Mouse (Mus musculus) midbrain, postnatal 0 days (tissue): Measurements from ENCODE around the gene Smap1. TPM values are rescaled to one million over a fixed set of nuclear protein-coding genes. Genes with fewer than 3 reads are reported as not detected.
A peak's percentile ranks its signal among the peaks of the same experiment; 100 is the strongest.

Experiments used
- ATAC-seq: fragments of 200-750 bp; cut with Nextera tagmentation; 2 replicates; pipeline ENCODE4 v1.8.0; 2017; ENCODE audit warnings: moderate number of reproducible peaks, mild to moderate bottlenecking, moderate TSS enrichment, moderate library complexity; ENCODE audit not compliant: low FRiP score
- DNase-seq: peaks from one replicate; pipeline ENCODE4 v3.0.0-alpha.2; 2015; ENCODE audit warnings: low spot score
- H3K27ac ChIP-seq: fragments of 300-500 bp; sonication (generic); 2 replicates; pipeline ENCODE4 v1.5.1; 2014; ENCODE audit warnings: low read depth, mild to moderate bottlenecking, low read length, mixed read lengths
- H3K27me3 ChIP-seq: fragments of 300-500 bp; sonication (generic); 2 replicates; pipeline ENCODE4 v1.6.1; 2014; ENCODE audit warnings: low read length, control low read depth, mixed read lengths; ENCODE audit not compliant: insufficient read depth
- H3K36me3 ChIP-seq: fragments of 300-500 bp; sonication (generic); 2 replicates; pipeline ENCODE4 v1.6.1; 2014; ENCODE audit warnings: low read length, control low read depth, mixed read lengths; ENCODE audit not compliant: insufficient read depth
- H3K4me1 ChIP-seq: fragments of 300-500 bp; sonication (generic); 2 replicates; pipeline ENCODE4 v1.6.1; 2014; ENCODE audit warnings: mild to moderate bottlenecking, control low read depth, antibody characterized with exemption, low read length, mixed read lengths; ENCODE audit not compliant: insufficient read depth
- H3K4me2 ChIP-seq: fragments of 300-500 bp; sonication (generic); 2 replicates; pipeline ENCODE4 v1.6.1; 2014; ENCODE audit warnings: low read depth, mild to moderate bottlenecking, low read length, mixed read lengths; ENCODE audit not compliant: poor library complexity, severe bottlenecking
- H3K4me3 ChIP-seq: fragments of 300-500 bp; sonication (generic); 2 replicates; pipeline ENCODE4 v1.5.1; 2014; ENCODE audit warnings: low read depth, mild to moderate bottlenecking, low read length, moderate library complexity
- H3K9ac ChIP-seq: fragments of 300-500 bp; sonication (generic); replicated peaks from 2 replicates; pipeline ENCODE4 v1.6.1; 2014; ENCODE audit warnings: mild to moderate bottlenecking, low read length, moderate library complexity, mixed read lengths; ENCODE audit not compliant: poor library complexity, severe bottlenecking
- H3K9me3 ChIP-seq: fragments of 300-500 bp; sonication (generic); 2 replicates; pipeline ENCODE4 v1.6.1; 2016; ENCODE audit warnings: low read length, control low read depth
- CTCF ChIP-seq: IDR thresholded peaks from 2 replicates; pipeline ENCODE4 v1.5.1; 2016; ENCODE audit warnings: antibody characterized with exemption, mild to moderate bottlenecking
- WGBS: fragments of 180-500 bp; shearing (Covaris S2); extraction: QIAGEN DNeasy Blood & Tissue Kit; methylation state at CpG from one replicate; pipeline ENCODE4 v1.1.7; 2014; 5-methylcytosine and 5-hydroxymethylcytosine counted together
- polyA plus RNA-seq: library from polyadenylated mRNA; unstranded; fragments of >200 nt; fragmentation: Nextera tagmentation; extraction: Ambion mirVana; gene quantifications from 2 replicates; pipeline ENCODE4 v1.2.1, GENCODE M21; 2015
- total RNA-seq: library from RNA; depleted of rRNA; stranded (reverse); fragments of >200 nt; gene quantifications from 2 replicates; pipeline ENCODE4 v1.2.3, GENCODE M21; 2014

Smap1 gene
- total and polyA plus RNA-seq, 2 experiments from 2014 or later: 85.7 to 181 TPM

DNA sequence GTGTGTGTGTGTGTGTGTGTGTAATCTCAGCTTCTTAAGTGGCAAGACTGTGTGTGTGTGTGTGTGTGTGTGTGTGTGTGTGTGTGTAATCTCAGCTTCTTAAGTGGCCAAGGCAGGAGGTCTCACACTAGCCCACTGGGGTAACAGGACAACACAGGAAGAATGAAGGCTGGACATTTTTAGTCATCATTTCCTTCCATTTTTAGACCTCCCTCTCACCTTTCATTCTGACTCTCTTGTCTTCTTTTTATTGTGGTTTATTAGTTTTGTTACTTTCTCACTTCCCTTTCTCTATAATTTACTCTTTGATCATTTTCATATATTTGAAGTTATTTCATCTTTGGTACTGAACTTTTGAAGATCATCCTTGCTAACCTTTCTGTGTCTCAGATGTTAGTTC lies 81.2 kb downstream of the Smap1 start:
- Histone ChIP-seq H3K36me3 (peaks cover 13% of the 10 kb centered on the region; the same call in 1 of the 2 replicates), H3K9ac (no peak overlapping the region), H3K4me2 (no peak overlapping the region), H3K9me3 (no peaks in the 10 kb centered on the region), H3K4me1 (no peaks in the 10 kb centered on the region), H3K27me3 (no peaks in the 10 kb centered on the region), H3K27ac (no peak overlapping the region), H3K4me3 (no peak overlapping the region)
- no peak for DNase-seq
- TF ChIP-seq CTCF: no peak
- ATAC-seq: no peak

DNA sequence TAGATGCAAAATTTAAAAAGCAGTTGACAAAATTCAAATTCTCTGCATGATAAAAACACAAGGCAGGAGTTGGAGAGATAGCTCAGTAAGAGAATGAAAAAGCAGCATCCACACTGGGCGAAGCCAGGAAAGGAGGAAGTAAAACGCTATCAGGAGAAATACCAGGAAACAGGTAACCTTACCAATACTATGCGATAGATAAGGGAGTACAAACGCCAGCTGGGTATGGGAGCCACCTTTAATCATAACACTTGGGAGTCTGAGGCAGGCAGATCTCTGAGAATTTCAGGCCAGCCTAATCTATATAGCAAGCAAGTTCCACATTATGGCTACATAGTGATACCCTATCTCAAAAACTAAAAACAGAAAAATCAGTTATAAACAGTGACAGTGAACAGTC lies 85.5 kb downstream of the Smap1 start:
- no peak overlapping the region for H3K4me3 ChIP-seq
- TF ChIP-seq CTCF: no peak
- WGBS: 91% methylated on average over 4 of the region's 4 CpGs
- no peaks in the 10 kb centered on the region for H3K27me3 ChIP-seq
- DNase-seq (no peak), ATAC-seq (no peak)
- no peak overlapping the region for H3K4me2 ChIP-seq
- H3K9ac ChIP-seq: no peak overlapping the region
- H3K4me1 ChIP-seq: no peaks in the 10 kb centered on the region
- no peak overlapping the region for H3K27ac ChIP-seq
- H3K9me3 ChIP-seq: no peaks in the 10 kb centered on the region
- H3K36me3 ChIP-seq: peaks cover 3% of the 10 kb centered on the region; the same call in 1 of the 2 replicates

DNA sequence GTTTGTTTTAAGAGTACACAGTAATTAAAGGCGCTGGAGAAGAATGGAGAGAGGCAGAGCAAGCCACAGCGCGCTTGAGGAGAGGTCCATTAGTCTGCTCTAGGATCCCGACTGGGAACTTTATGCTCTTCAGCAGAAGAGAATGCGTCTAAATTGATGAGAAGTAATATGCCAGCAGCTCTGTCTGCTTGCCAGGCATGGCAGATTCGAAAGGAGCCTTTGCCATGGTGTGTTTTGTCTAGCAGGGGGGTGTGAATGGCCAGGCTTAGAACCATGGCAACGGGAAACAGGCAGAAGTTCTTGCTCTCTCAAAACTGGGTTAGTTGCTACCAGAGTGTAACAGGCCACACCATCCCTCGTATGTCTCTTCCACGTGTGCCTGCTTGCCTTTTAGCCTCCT lies 87.3 kb downstream of the Smap1 start:
- no peaks in the 10 kb centered on the region for H3K4me1 ChIP-seq
- no peak overlapping the region for H3K4me2 ChIP-seq
- DNase-seq (peak; percentile 65), ATAC-seq (peak; percentile 75)
- no peak overlapping the region for H3K4me3 ChIP-seq
- H3K9ac ChIP-seq: no peak overlapping the region
- 39% methylated on average over 9 of the region's 9 CpGs for WGBS
- H3K27ac ChIP-seq: no peak overlapping the region
- H3K9me3 ChIP-seq: no peaks in the 10 kb centered on the region
- H3K27me3 ChIP-seq: no peaks in the 10 kb centered on the region
- no peaks in the 10 kb centered on the region for H3K36me3 ChIP-seq
- TF ChIP-seq CTCF: no peak

DNA sequence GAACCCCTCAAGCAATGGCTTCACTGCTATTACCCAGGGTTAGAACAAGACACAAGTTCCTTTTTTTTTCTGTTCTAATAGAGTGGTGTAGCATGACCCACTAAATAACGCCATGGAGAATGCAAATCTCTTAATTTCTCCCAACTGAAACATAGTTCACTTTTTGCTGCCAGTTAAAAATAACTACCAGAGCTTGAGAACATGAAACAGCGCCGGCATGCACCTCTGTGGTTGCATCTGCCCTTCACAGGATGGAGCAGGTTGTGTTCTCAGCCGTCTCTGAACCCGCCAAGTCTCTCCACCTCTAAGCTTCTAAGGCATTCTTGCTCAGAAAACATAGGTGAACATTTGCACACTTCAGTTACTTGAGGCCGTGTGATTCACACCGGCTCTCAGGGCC lies 87.9 kb downstream of the Smap1 start:
- H3K4me1 ChIP-seq: no peaks in the 10 kb centered on the region

DNA sequence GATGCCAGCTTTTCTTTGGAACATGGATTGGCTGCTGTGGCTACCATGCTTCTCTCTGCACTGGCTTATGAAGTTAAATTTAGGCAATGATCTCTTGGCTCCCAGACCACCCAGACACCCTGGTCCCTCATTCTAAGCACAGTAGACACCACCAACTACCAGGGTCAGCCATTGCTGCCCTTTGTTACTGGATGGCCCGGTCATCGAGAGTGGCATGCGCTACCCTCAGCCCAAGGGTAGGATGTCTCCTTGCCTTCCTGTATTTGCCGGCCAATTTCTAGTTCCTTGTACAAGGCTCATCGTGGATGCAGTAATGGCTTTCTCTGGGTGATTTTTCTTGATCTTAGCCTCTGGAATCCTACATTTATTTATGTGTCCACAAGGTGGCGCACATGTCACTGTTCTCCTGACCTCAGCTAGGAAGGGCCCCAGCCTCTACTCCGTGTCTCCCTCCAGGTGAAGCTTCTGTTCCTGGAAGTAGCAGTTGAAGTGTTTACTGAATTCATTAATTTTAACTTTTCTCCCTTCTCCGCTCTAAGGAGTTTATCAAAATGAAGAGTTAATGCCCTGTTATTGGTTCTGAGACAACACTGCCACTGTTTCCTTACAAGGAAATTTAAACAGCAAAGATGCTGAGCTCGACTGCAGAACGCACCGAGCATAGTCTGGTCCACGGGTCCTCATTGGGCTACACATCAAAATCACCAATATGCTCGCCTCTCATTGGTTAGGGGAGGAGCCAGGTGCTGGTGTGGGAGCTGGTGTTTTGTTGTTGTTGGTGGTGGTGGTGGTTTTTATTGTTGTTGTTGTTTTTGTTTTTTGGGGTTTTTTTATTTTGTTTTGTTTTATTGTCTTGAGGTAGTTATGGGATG lies 95.0 kb downstream of the Smap1 start:
- DNase-seq (peak; percentile 74), ATAC-seq (no peak)
- no peak overlapping the region for H3K4me2 ChIP-seq
- H3K27ac ChIP-seq: no peak overlapping the region
- H3K4me3 ChIP-seq: no peak overlapping the region
- H3K4me1 ChIP-seq: no peaks in the 10 kb centered on the region
- H3K9me3 ChIP-seq: no peaks in the 10 kb centered on the region
- H3K9ac ChIP-seq: no peak overlapping the region
- no peaks in the 10 kb centered on the region for H3K27me3 ChIP-seq
- no peaks in the 10 kb centered on the region for H3K36me3 ChIP-seq
- peak; percentile 82 for TF ChIP-seq CTCF
- WGBS: 41% methylated on average over 13 of the region's 13 CpGs

More for the DNA sequence above, 87.9 kb downstream of the Smap1 start:
- no peak overlapping the region for H3K27ac ChIP-seq
- 69% methylated on average over 7 of the region's 7 CpGs for whole genome bisulfite sequencing
- H3K27me3 ChIP-seq: no peaks in the 10 kb centered on the region
- H3K4me3 ChIP-seq: no peak overlapping the region
- no peaks in the 10 kb centered on the region for H3K9me3 ChIP-seq
- no peak for DNase-seq
- TF ChIP-seq CTCF: no peak
- H3K36me3 ChIP-seq: no peaks in the 10 kb centered on the region
- no peak for ATAC-seq
- no peak overlapping the region for H3K4me2 ChIP-seq
- H3K9ac ChIP-seq: no peak overlapping the region

DNA sequence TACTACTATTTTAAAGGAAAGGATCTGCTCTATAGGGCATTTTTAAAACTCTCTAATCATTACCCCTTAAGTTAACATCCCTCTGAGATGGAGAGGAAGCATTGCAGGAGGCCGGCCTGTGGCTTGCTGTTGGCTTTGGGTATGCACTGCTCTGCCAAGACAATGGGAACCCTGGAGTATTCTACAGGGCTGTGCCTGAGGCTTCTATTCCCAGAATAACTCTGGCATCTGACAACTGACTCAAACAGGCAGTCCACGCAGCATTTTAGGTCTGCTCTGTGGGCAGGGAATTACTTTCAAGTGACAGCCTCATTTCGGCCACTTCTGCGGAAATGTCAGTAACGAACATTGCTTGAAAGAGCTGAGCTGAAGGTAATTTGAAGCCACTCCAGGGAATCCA lies 100.5 kb downstream of the Smap1 start:
- 50% methylated on average over 5 of the region's 5 CpGs for WGBS
- Histone ChIP-seq H3K9me3 (no peaks in the 10 kb centered on the region), H3K4me1 (no peaks in the 10 kb centered on the region), H3K27me3 (no peaks in the 10 kb centered on the region), H3K36me3 (no peaks in the 10 kb centered on the region), H3K27ac (no peak overlapping the region), H3K4me3 (no peak overlapping the region), H3K9ac (no peak overlapping the region), H3K4me2 (no peak overlapping the region)
- no peak for DNase-seq
- 0 out of 2 replicates have a peak, but pooled peaks have one; percentile 52 for ATAC-seq
- no peak for TF ChIP-seq CTCF
